Comparison of ENCODE assay signal across 8 mouse cellular contexts in the genomic region with DNA sequence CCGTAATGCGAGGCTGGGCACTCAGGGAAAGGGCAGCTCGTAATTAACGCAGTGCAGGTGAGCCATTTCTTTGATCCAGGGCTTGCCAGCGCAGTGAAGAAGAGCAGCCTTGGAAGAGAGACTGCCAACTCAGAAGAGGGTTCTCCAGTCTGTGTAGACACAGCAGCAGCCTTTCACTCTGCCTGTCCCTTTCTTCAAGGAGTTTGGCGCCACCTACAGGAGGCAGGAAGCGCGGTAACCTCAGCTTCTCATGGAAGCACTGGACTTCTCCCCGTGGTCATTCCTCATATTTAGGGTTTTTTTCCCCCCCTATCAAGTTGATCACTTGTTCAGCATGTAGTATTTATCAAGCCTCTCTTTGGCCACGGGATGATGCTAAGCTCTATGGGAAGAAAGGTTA.
DNase-seq lines count a peak whose midpoint lies in the region; ATAC-seq and TF ChIP-seq lines count a peak whose summit lies in the region.

No protein-coding gene starts in this region.

- H3K4me1 ChIP-seq in intestine, embryonic 14.5 days (replicated peaks; ENCODE audit: control insufficient read depth, insufficient read depth, low read length): no peaks in the 10 kb centered on the region
- H3K4me1 ChIP-seq in intestine, embryonic 16.5 days (ENCODE audit: control insufficient read depth, insufficient read depth, low read length): no peaks in the 10 kb centered on the region
- peaks cover 9% of the 10 kb centered on the region; the same call in 1 of the 2 replicates for H3K4me1 ChIP-seq in limb, embryonic 13.5 days
- peaks cover 6% of the 10 kb centered on the region; the same call in 1 of the 2 replicates for H3K4me1 ChIP-seq in midbrain, postnatal 0 days (ENCODE audit: insufficient read depth, low read length)

- 24% methylated on average over 10 of the region's 10 CpGs for WGBS in intestine, embryonic 14.5 days
- WGBS in intestine, embryonic 16.5 days: 19% methylated on average over 10 of the region's 10 CpGs
- 18% methylated on average over 10 of the region's 10 CpGs for WGBS in limb, embryonic 13.5 days
- WGBS in midbrain, postnatal 0 days: 26% methylated on average over 10 of the region's 10 CpGs

- no peak overlapping the region for H3K27ac ChIP-seq in intestine, embryonic 14.5 days (ENCODE audit: low read depth)
- H3K27ac ChIP-seq in intestine, embryonic 16.5 days (ENCODE audit: low read length): no peak overlapping the region
- no peak overlapping the region for H3K27ac ChIP-seq in limb, embryonic 13.5 days
- H3K27ac ChIP-seq in midbrain, postnatal 0 days (ENCODE audit: low read depth, low read length): peak overlapping the region; percentile 47; the same call in 1 of the 2 replicates

- H3K36me3 ChIP-seq in intestine, embryonic 14.5 days (ENCODE audit: control insufficient read depth, insufficient read depth, low read length): no peaks in the 10 kb centered on the region
- H3K36me3 ChIP-seq in intestine, embryonic 16.5 days (ENCODE audit: control insufficient read depth, insufficient read depth, low read length): no peaks in the 10 kb centered on the region
- no peaks in the 10 kb centered on the region for H3K36me3 ChIP-seq in limb, embryonic 13.5 days
- H3K36me3 ChIP-seq in midbrain, postnatal 0 days (ENCODE audit: insufficient read depth, low read length): no peaks in the 10 kb centered on the region
- H3K36me3 ChIP-seq in splenic B cell, adult 2 months (ENCODE audit: control insufficient read depth, insufficient read depth, low read length, poor library complexity, severe bottlenecking): no peaks in the 10 kb centered on the region

- H3K4me3 ChIP-seq in intestine, embryonic 14.5 days (ENCODE audit: low read depth, low read length): no peak overlapping the region
- no peak overlapping the region for H3K4me3 ChIP-seq in intestine, embryonic 16.5 days (ENCODE audit: low read length)
- no peak overlapping the region for H3K4me3 ChIP-seq in limb, embryonic 13.5 days
- H3K4me3 ChIP-seq in midbrain, postnatal 0 days (ENCODE audit: low read depth, low read length): no peak overlapping the region

- no peaks in the 10 kb centered on the region for H3K27me3 ChIP-seq in intestine, embryonic 14.5 days (replicated peaks; ENCODE audit: control insufficient read depth, insufficient read depth, low read length)
- H3K27me3 ChIP-seq in intestine, embryonic 16.5 days (replicated peaks; ENCODE audit: control insufficient read depth, insufficient read depth, low read length): no peaks in the 10 kb centered on the region
- H3K27me3 ChIP-seq in limb, embryonic 13.5 days: no peaks in the 10 kb centered on the region
- no peaks in the 10 kb centered on the region for H3K27me3 ChIP-seq in midbrain, postnatal 0 days (ENCODE audit: insufficient read depth, low read length)
- H3K27me3 ChIP-seq in splenic B cell, adult 2 months (ENCODE audit: control insufficient read depth, insufficient read depth, low read length, poor library complexity, severe bottlenecking): no peaks in the 10 kb centered on the region

- TF ChIP-seq CTCF in midbrain, postnatal 0 days (IDR thresholded peaks at IDR 0.05): peak; percentile 94

- H3K4me2 ChIP-seq in intestine, embryonic 14.5 days (ENCODE audit: low read length): no peak overlapping the region
- H3K4me2 ChIP-seq in intestine, embryonic 16.5 days (ENCODE audit: low read depth, low read length): no peak overlapping the region
- peak overlapping the region; percentile 25; the same call in 1 of the 2 replicates for H3K4me2 ChIP-seq in limb, embryonic 13.5 days (replicated peaks)
- H3K4me2 ChIP-seq in midbrain, postnatal 0 days (ENCODE audit: low read depth, low read length, poor library complexity, severe bottlenecking): no peak overlapping the region

- DNase-seq in intestine, embryonic 14.5 days (ENCODE audit: low spot score): peak; percentile 84
- peak; percentile 75 to 81 for DNase-seq in cerebellum, postnatal 36 days
- DNase-seq in gastrocnemius, postnatal 10 days: peak; percentile 79
- DNase-seq in kidney, adult 8-10 months: peak; percentile 48 to 62
- DNase-seq in midbrain, postnatal 0 days (ENCODE audit: low spot score): peak; percentile 90
- peak; percentile 20 for DNase-seq in splenic B cell, adult 2 months (ENCODE audit: low read depth, low spot score)

- no peak overlapping the region for H3K9ac ChIP-seq in intestine, embryonic 14.5 days (ENCODE audit: low read length)
- no peak overlapping the region for H3K9ac ChIP-seq in intestine, embryonic 16.5 days (ENCODE audit: low read depth, low read length)
- no peak overlapping the region for H3K9ac ChIP-seq in limb, embryonic 13.5 days
- H3K9ac ChIP-seq in midbrain, postnatal 0 days (replicated peaks; ENCODE audit: low read length, poor library complexity, severe bottlenecking): no peak overlapping the region

- ATAC-seq in intestine, embryonic 14.5 days (replicated peaks; ENCODE audit: low FRiP score, low TSS enrichment, low read depth): 0 out of 2 replicates have a peak, but pooled peaks have one; percentile 50
- ATAC-seq in intestine, embryonic 16.5 days: no peak; the same call in 1 of the 2 replicates
- ATAC-seq in limb, embryonic 13.5 days (ENCODE audit: low FRiP score, low read depth): no peak
- ATAC-seq in midbrain, postnatal 0 days (ENCODE audit: low FRiP score): peak; percentile 13; the same call in 1 of the 2 replicates

- no peaks in the 10 kb centered on the region for H3K9me3 ChIP-seq in intestine, embryonic 14.5 days (ENCODE audit: control insufficient read depth, low read length)
- no peaks in the 10 kb centered on the region for H3K9me3 ChIP-seq in intestine, embryonic 16.5 days (ENCODE audit: control insufficient read depth, low read length)
- no peaks in the 10 kb centered on the region for H3K9me3 ChIP-seq in limb, embryonic 13.5 days
- no peaks in the 10 kb centered on the region for H3K9me3 ChIP-seq in midbrain, postnatal 0 days (ENCODE audit: low read length)

Comparison
In these comparisons a context has a peak if more than half of its experiments do, and no peak if none do; other contexts are left out.
1. ATAC-seq: peak in intestine, embryonic 14.5 days (single experiment) and midbrain, postnatal 0 days (single experiment); none in intestine, embryonic 16.5 days (single experiment) and limb, embryonic 13.5 days (single experiment).
2. DNase-seq: peak in every context shown above with its lines; median percentile 90 in midbrain, postnatal 0 days; 84 in intestine, embryonic 14.5 days; 79 in gastrocnemius, postnatal 10 days; 78 in cerebellum, postnatal 36 days; 55 in kidney, adult 8-10 months; 20 in splenic B cell, adult 2 months.